Mouse (Mus musculus) MEL (cell line): Measurements from ENCODE around the gene Gm7257. TPM values are rescaled to one million over a fixed set of nuclear protein-coding genes. Genes with fewer than 3 reads are reported as not detected.

Source experiments
- DNase-seq: peaks from one replicate; pipeline ENCODE4 v3.0.0; 2011; ENCODE audit warnings: low read depth, low spot score
- H3K27ac ChIP-seq: 2 replicates; pipeline ENCODE4 v1.5.1; 2012; ENCODE audit warnings: low read depth, mild to moderate bottlenecking, control low read depth, low read length, moderate library complexity; ENCODE audit not compliant: control insufficient read depth
- H3K27me3 ChIP-seq, 2 experiments: fragments of 150-350 bp in 1 of 2; sonication (generic) in 1 of 2; 2 replicates each; pipeline ENCODE4 v1.6.1; 2012; ENCODE audit warnings: low read length in 2 of 2, mild to moderate bottlenecking in 2 of 2, improper control_type of control experiment in 1 of 2, moderate library complexity in 1 of 2; ENCODE audit not compliant: insufficient read depth in 2 of 2, control insufficient read depth in 1 of 2
- H3K36me3 ChIP-seq, 2 experiments: 2 replicates each; pipeline ENCODE4 v1.6.1; 2012 to 2014; ENCODE audit warnings: low read length in 2 of 2, improper control_type of control experiment in 1 of 2, inconsistent platforms in 1 of 2, mild to moderate bottlenecking in 1 of 2; ENCODE audit not compliant: insufficient read depth in 2 of 2, control insufficient read depth in 1 of 2
- H3K4me1 ChIP-seq, 2 experiments: fragments of 150-350 bp in 1 of 2; sonication (generic) in 1 of 2; 2 replicates each; pipeline ENCODE4 v1.6.1; 2012; ENCODE audit warnings: low read length in 2 of 2, improper control_type of control experiment in 1 of 2, mild to moderate bottlenecking in 1 of 2; ENCODE audit not compliant: insufficient read depth in 2 of 2, control insufficient read depth in 1 of 2
- H3K4me3 ChIP-seq, 2 experiments: fragments of 150-350 bp in 1 of 2; sonication (generic) in 1 of 2; 2 replicates each; pipeline ENCODE4 v1.5.1; 2012; ENCODE audit warnings: low read depth in 2 of 2, low read length in 2 of 2, mild to moderate bottlenecking in 2 of 2, moderate library complexity in 2 of 2, control low read depth in 1 of 2, improper control_type of control experiment in 1 of 2; ENCODE audit not compliant: control insufficient read depth in 1 of 2, insufficient read depth in 1 of 2
- H3K79me2 ChIP-seq: 2 replicates; pipeline ENCODE4 v1.6.1; 2012; ENCODE audit warnings: mild to moderate bottlenecking, low read length, moderate library complexity; ENCODE audit not compliant: control insufficient read depth, poor library complexity, insufficient read depth
- H3K9ac ChIP-seq: 2 replicates; pipeline ENCODE4 v1.6.1; 2012; ENCODE audit warnings: low read depth, mild to moderate bottlenecking, control low read depth, low read length, moderate library complexity; ENCODE audit not compliant: control insufficient read depth, poor library complexity, severe bottlenecking
- H3K9me3 ChIP-seq: fragments of 150-350 bp; sonication (generic); replicated peaks from 2 replicates; pipeline ENCODE4 v1.6.1; 2012; ENCODE audit warnings: mild to moderate bottlenecking, low read length, improper control_type of control experiment, moderate library complexity; ENCODE audit not compliant: insufficient read depth
- CHD2 ChIP-seq: IDR thresholded peaks from 2 replicates; pipeline ENCODE4 v1.6.1; 2011; ENCODE audit warnings: low read length, improper control_type of control experiment
- EP300 ChIP-seq, 2 experiments: IDR thresholded peaks; 2 replicates each; pipeline ENCODE4 v1.6.1; 2011; ENCODE audit warnings: improper control_type of control experiment in 2 of 2, low read length in 2 of 2, low read depth in 1 of 2, mild to moderate bottlenecking in 1 of 2
- GABPA ChIP-seq: IDR thresholded peaks from 2 replicates; pipeline ENCODE4 v1.6.1; 2012; ENCODE audit warnings: low read depth, mild to moderate bottlenecking, inconsistent platforms, low read length, improper control_type of control experiment, moderate library complexity
- GATA1 ChIP-seq: IDR thresholded peaks from 2 replicates; pipeline ENCODE4 v1.6.1; 2011; ENCODE audit warnings: low read depth, low read length, improper control_type of control experiment
- JUND ChIP-seq: IDR thresholded peaks from 2 replicates; pipeline ENCODE4 v1.6.1; 2011; ENCODE audit warnings: low read depth, mild to moderate bottlenecking, improper control_type of control experiment, low read length
- KAT2A ChIP-seq: conservative IDR thresholded peaks from 2 replicates; pipeline ENCODE4 v1.6.1; 2012; ENCODE audit warnings: low read depth, low read length, improper control_type of control experiment, inconsistent platforms
- MAFK ChIP-seq: IDR thresholded peaks from 2 replicates; pipeline ENCODE4 v1.6.1; 2011; ENCODE audit warnings: low read depth, mild to moderate bottlenecking, low read length, improper control_type of control experiment, borderline replicate concordance
- MAX ChIP-seq: IDR thresholded peaks from 2 replicates; pipeline ENCODE4 v1.6.1; 2011; ENCODE audit warnings: low read length, improper control_type of control experiment
- MXI1 ChIP-seq: IDR thresholded peaks from 2 replicates; pipeline ENCODE4 v1.6.1; 2011; ENCODE audit warnings: mild to moderate bottlenecking, low read depth, low read length, improper control_type of control experiment
- MYB ChIP-seq: IDR thresholded peaks from 2 replicates; pipeline ENCODE4 v1.6.1; 2011; ENCODE audit warnings: mild to moderate bottlenecking, low read depth, low read length, improper control_type of control experiment
- MYC ChIP-seq: IDR thresholded peaks from 2 replicates; pipeline ENCODE4 v1.6.1; 2011; ENCODE audit warnings: low read depth, mild to moderate bottlenecking, low read length, improper control_type of control experiment, moderate library complexity
- NELFE ChIP-seq: IDR thresholded peaks from 2 replicates; pipeline ENCODE4 v1.6.1; 2011; ENCODE audit warnings: low read depth, low read length, improper control_type of control experiment
- NRF1 ChIP-seq: IDR thresholded peaks from 2 replicates; pipeline ENCODE4 v1.6.1; 2014; ENCODE audit warnings: low read depth, mild to moderate bottlenecking, inconsistent platforms, low read length, improper control_type of control experiment, moderate library complexity; ENCODE audit not compliant: poor library complexity, insufficient read depth, severe bottlenecking
- POLR2A ChIP-seq, 2 experiments: IDR thresholded peaks; 2 replicates each; pipeline ENCODE4 v1.6.1; 2011 to 2012; ENCODE audit warnings: low read length in 2 of 2, mild to moderate bottlenecking in 2 of 2, control low read depth in 1 of 2, improper control_type of control experiment in 1 of 2, low read depth in 1 of 2, moderate library complexity in 1 of 2; ENCODE audit not compliant: control insufficient read depth in 1 of 2, insufficient read depth in 1 of 2, poor library complexity in 1 of 2
- POLR2AphosphoS2 ChIP-seq: IDR thresholded peaks from 2 replicates; pipeline ENCODE4 v1.6.1; 2011; ENCODE audit warnings: low read length, improper control_type of control experiment
- POLR2AphosphoS5 ChIP-seq: IDR thresholded peaks from 2 replicates; pipeline ENCODE4 v1.6.1; 2012; ENCODE audit warnings: low read depth, borderline replicate concordance, mild to moderate bottlenecking, inconsistent platforms, low read length, moderate library complexity, mixed read lengths
- RAD21 ChIP-seq: IDR thresholded peaks from 2 replicates; pipeline ENCODE4 v1.6.1; 2011; ENCODE audit warnings: mild to moderate bottlenecking, low read depth, low read length, improper control_type of control experiment
- TCF12 ChIP-seq: IDR thresholded peaks from 2 replicates; pipeline ENCODE4 v1.6.1; 2014; ENCODE audit warnings: low read depth, mild to moderate bottlenecking, inconsistent platforms, low read length, improper control_type of control experiment, moderate library complexity
- ZC3H11A ChIP-seq: IDR thresholded peaks from 2 replicates; pipeline ENCODE4 v1.6.1; 2012; ENCODE audit warnings: low read depth, mild to moderate bottlenecking, inconsistent platforms, low read length, improper control_type of control experiment
- ZNF384 ChIP-seq: IDR thresholded peaks from 2 replicates; pipeline ENCODE4 v1.6.1; 2012; ENCODE audit warnings: low read depth, mild to moderate bottlenecking, inconsistent platforms, low read length, improper control_type of control experiment
- polyA plus RNA-seq, 2 experiments: library from polyadenylated mRNA; stranded (reverse) in 1 of 2; unstranded in 1 of 2; fragments of >175 nt in 1 of 2; fragments of >200 nt in 1 of 2; gene quantifications; 2 replicates each; pipeline versions ENCODE4 v1.2.1 to v1.2.4; 2012; ENCODE audit warnings: low replicate concordance in 2 of 2, low read depth in 1 of 2; ENCODE audit not compliant: insufficient read length in 2 of 2, insufficient read depth in 1 of 2, missing spikeins in 1 of 2
- total RNA-seq: library from RNA; depleted of rRNA; stranded (reverse); fragments of 300-350 nt; gene quantifications from 2 replicates; pipeline ENCODE4 v1.2.3, GENCODE M21; 2012; rRNA removed

Gm7257 gene
- not detected in 2 replicates for total RNA-seq
- polyA plus RNA-seq: not detected

- H3K9ac ChIP-seq: no peak within 1 kb of the TSS
- no peaks in the 10 kb centered on the region for H3K4me1 ChIP-seq
- H3K27me3 ChIP-seq: no peaks in the 10 kb centered on the region
- H3K36me3 ChIP-seq: no peaks in the 10 kb centered on the region
- H3K9me3 ChIP-seq: no peaks in the 10 kb centered on the region
- no peak for DNase-seq
- H3K27ac ChIP-seq: no peak within 1 kb of the TSS
- no peak for TF ChIP-seq POLR2A (IDR thresholded peaks at IDR 0.05; ENCODE audit: control insufficient read depth in 1 of 2, insufficient read depth in 1 of 2, low read depth in 1 of 2, low read length in 2 of 2, poor library complexity in 1 of 2)
- no peak for TF ChIP-seq GATA1
- no peak for TF ChIP-seq EP300 (IDR thresholded peaks at IDR 0.05; ENCODE audit: low read depth in 1 of 2, low read length in 2 of 2)
- no peak for TF ChIP-seq JUND
- no peak for TF ChIP-seq POLR2AphosphoS2
- TF ChIP-seq MYB: no peak
- no peak for TF ChIP-seq MXI1
- no peak for TF ChIP-seq NRF1
- no peak for TF ChIP-seq TCF12
- TF ChIP-seq MAX: no peak
- no peak for TF ChIP-seq ZNF384
- no peak for TF ChIP-seq MYC
- no peak for TF ChIP-seq GABPA
- no peak for TF ChIP-seq NELFE
- no peaks in the 10 kb centered on the region for H3K79me2 ChIP-seq
- H3K4me3 ChIP-seq: no peak within 1 kb of the TSS
These were observed at the start of gene Gm7257 for GRCm38 (mm10) chr9:36431584-36431983. Gene Gm7257 (plus strand): TSS chr9:36431884.

DNA sequence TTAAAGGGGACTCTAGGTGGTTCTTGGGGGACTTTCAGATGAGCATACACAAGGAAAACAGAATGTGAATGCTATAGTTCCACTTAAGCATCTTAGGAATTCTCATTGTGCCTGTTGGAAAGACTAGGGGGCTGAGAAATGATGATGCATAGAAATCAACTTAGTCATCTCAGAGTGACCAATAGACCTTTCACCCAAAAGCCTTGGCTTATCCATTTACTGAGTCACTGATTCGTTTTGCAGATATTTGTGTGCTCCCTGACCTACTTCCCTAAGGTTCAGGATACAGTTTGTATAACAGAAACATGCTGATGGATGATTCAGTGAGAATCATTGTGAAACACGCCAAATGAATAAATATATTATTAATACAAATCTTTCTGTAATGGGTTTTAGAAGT, 28.7 kb upstream of the Gm7257 start:
- no peaks in the 10 kb centered on the region for H3K79me2 ChIP-seq
- H3K36me3 ChIP-seq: no peaks in the 10 kb centered on the region
- DNase-seq: no peak
- H3K9ac ChIP-seq: no peak overlapping the region
- no peak overlapping the region for H3K27ac ChIP-seq
- no peak for TF ChIP-seq MAFK
- TF ChIP-seq ZC3H11A: no peak
- no peak for TF ChIP-seq RAD21
- TF ChIP-seq MXI1: no peak
- no peak for TF ChIP-seq POLR2AphosphoS5
- TF ChIP-seq POLR2AphosphoS2: no peak
- TF ChIP-seq MYB: no peak
- no peak for TF ChIP-seq NELFE
- no peak for TF ChIP-seq CHD2
- no peak for TF ChIP-seq KAT2A
- H3K4me1 ChIP-seq: no peaks in the 10 kb centered on the region
- H3K9me3 ChIP-seq: no peaks in the 10 kb centered on the region
- H3K4me3 ChIP-seq: no peak overlapping the region
- no peaks in the 10 kb centered on the region; a peak in 1 of 4 replicates for H3K27me3 ChIP-seq
